Mouse (Mus musculus) heart, embryonic 10.5 days (tissue): ENCODE measurements around the gene Ppm1h. TPM values are rescaled to one million over a fixed set of nuclear protein-coding genes. Genes with fewer than 3 reads are reported as not detected.

ENCODE experiments used
- DNase-seq: peaks from one replicate; pipeline ENCODE4 v3.0.0-alpha.2; 2017; ENCODE audit warnings: low spot score
- H3K27ac ChIP-seq: fragments of 300-500 bp; sonication (generic); 2 replicates; pipeline ENCODE4 v1.5.1; 2016; ENCODE audit warnings: mild to moderate bottlenecking
- H3K27me3 ChIP-seq: fragments of 300-500 bp; sonication (generic); 2 replicates; pipeline ENCODE4 v1.6.1; 2016; ENCODE audit warnings: mild to moderate bottlenecking; ENCODE audit not compliant: poor library complexity, insufficient read depth, severe bottlenecking
- H3K36me3 ChIP-seq: fragments of 300-500 bp; sonication (generic); 2 replicates; pipeline ENCODE4 v1.6.1; 2016; ENCODE audit warnings: mild to moderate bottlenecking, moderate library complexity
- H3K4me1 ChIP-seq: fragments of 300-500 bp; sonication (generic); 2 replicates; pipeline ENCODE4 v1.6.1; 2016; ENCODE audit warnings: mild to moderate bottlenecking
- H3K4me3 ChIP-seq: fragments of 300-500 bp; sonication (generic); 2 replicates; pipeline ENCODE4 v1.5.1; 2016; ENCODE audit warnings: mild to moderate bottlenecking, moderate library complexity
- H3K9me3 ChIP-seq: fragments of 300-500 bp; sonication (generic); 2 replicates; pipeline ENCODE4 v1.6.1; 2016; ENCODE audit warnings: mild to moderate bottlenecking, moderate library complexity
- WGBS: fragments of 180-500 bp; shearing (Covaris S2); methylation state at CpG from one replicate; pipeline ENCODE4 v1.1.7; 2016; 5-methylcytosine and 5-hydroxymethylcytosine counted together
- polyA plus RNA-seq: library from polyadenylated mRNA; unstranded; fragments of >200 nt; fragmentation: Nextera tagmentation; extraction: Ambion mirVana; gene quantifications from 2 replicates; pipeline ENCODE4 v1.2.1, GENCODE M21; 2016

The Ppm1h gene
- polyA plus RNA-seq, 1 experiment from 2014 or later = 2.3 TPM

- Histone ChIP-seq H3K36me3 (no peaks in the 10 kb centered on the region), H3K27ac (peak overlapping the region; percentile 83), H3K9me3 (no peaks in the 10 kb centered on the region), H3K4me3 (no peak overlapping the region), H3K27me3 (no peaks in the 10 kb centered on the region), H3K4me1 (peaks cover 16% of the 10 kb centered on the region)
- 82% methylated on average over 3 of the region's 3 CpGs for WGBS
- DNase-seq = no peak
These were observed 192.4 kb downstream of the Ppm1h start for GRCm38 (mm10) chr10:122870848-122871494.

- H3K4me3 ChIP-seq = no peak overlapping the region
These were observed 194.2 kb downstream of the Ppm1h start for GRCm38 (mm10) chr10:122872720-122873119.

GRCm38 (mm10) chr10:122876964-122877363, 198.4 kb downstream of the Ppm1h start:
- no peaks in the 10 kb centered on the region for H3K27me3 ChIP-seq
- no peaks in the 10 kb centered on the region for H3K9me3 ChIP-seq
- H3K36me3 ChIP-seq = no peaks in the 10 kb centered on the region
- DNase-seq = no peak
- peaks cover 5% of the 10 kb centered on the region; the same call in 1 of the 2 replicates for H3K4me1 ChIP-seq
- no peak overlapping the region for H3K4me3 ChIP-seq
- H3K27ac ChIP-seq = no peak overlapping the region
- WGBS = 65% methylated on average over 4 of the region's 4 CpGs

More at GRCm38 (mm10) chr10:122872720-122873119, 194.2 kb downstream of the Ppm1h start:
- no peaks in the 10 kb centered on the region for H3K27me3 ChIP-seq
- H3K36me3 ChIP-seq = no peaks in the 10 kb centered on the region
- H3K27ac ChIP-seq = no peak overlapping the region
- H3K9me3 ChIP-seq = no peaks in the 10 kb centered on the region
- no peak for DNase-seq
- peaks cover 17% of the 10 kb centered on the region for H3K4me1 ChIP-seq
- 90% methylated on average over 8 of the region's 8 CpGs for WGBS

GRCm38 (mm10) chr10:122877436-122877835, 198.9 kb downstream of the Ppm1h start:
- Histone ChIP-seq H3K4me3 (no peak overlapping the region), H3K36me3 (no peaks in the 10 kb centered on the region), H3K27ac (no peak overlapping the region), H3K4me1 (peaks cover 5% of the 10 kb centered on the region; the same call in 1 of the 2 replicates), H3K27me3 (no peaks in the 10 kb centered on the region), H3K9me3 (no peaks in the 10 kb centered on the region)
- 80% methylated on average over 2 of the region's 2 CpGs for WGBS
- no peak for DNase-seq

GRCm38 (mm10) chr10:122881456-122881855, 202.9 kb downstream of the Ppm1h start:
- no peaks in the 10 kb centered on the region for H3K36me3 ChIP-seq
- H3K9me3 ChIP-seq = no peaks in the 10 kb centered on the region
- peaks cover 33% of the 10 kb centered on the region for H3K4me1 ChIP-seq
- H3K27ac ChIP-seq = no peak overlapping the region
- no peak overlapping the region for H3K4me3 ChIP-seq
- 88% methylated on average over 10 of the region's 10 CpGs for WGBS
- H3K27me3 ChIP-seq = no peaks in the 10 kb centered on the region
- no peak for DNase-seq

GRCm38 (mm10) chr10:122882614-122883013, 204.1 kb downstream of the Ppm1h start:
- Histone ChIP-seq H3K4me1 (peaks cover 42% of the 10 kb centered on the region), H3K27ac (no peak overlapping the region), H3K9me3 (no peaks in the 10 kb centered on the region), H3K36me3 (no peaks in the 10 kb centered on the region), H3K27me3 (no peaks in the 10 kb centered on the region), H3K4me3 (no peak overlapping the region)
- no peak for DNase-seq
- WGBS = 61% methylated on average over 4 of the region's 4 CpGs

- H3K27me3 ChIP-seq = no peaks in the 10 kb centered on the region
- H3K36me3 ChIP-seq = no peaks in the 10 kb centered on the region
- 37% methylated on average over 15 of the region's 15 CpGs for WGBS
- H3K4me3 ChIP-seq = no peak overlapping the region
- peaks cover 44% of the 10 kb centered on the region for H3K4me1 ChIP-seq
- peak overlapping the region; percentile 83 for H3K27ac ChIP-seq
- no peak for DNase-seq
- H3K9me3 ChIP-seq = no peaks in the 10 kb centered on the region
These were observed 205.5 kb downstream of the Ppm1h start for GRCm38 (mm10) chr10:122883823-122884743.

- Histone ChIP-seq H3K36me3 (no peaks in the 10 kb centered on the region), H3K9me3 (no peaks in the 10 kb centered on the region), H3K27me3 (no peaks in the 10 kb centered on the region), H3K4me3 (no peak overlapping the region), H3K27ac (no peak overlapping the region), H3K4me1 (peaks cover 48% of the 10 kb centered on the region)
- WGBS = 88% methylated on average over 5 of the region's 5 CpGs
- DNase-seq = no peak
These were observed 206.7 kb downstream of the Ppm1h start for GRCm38 (mm10) chr10:122885301-122885700.

- peak overlapping the region; percentile 76 for H3K27ac ChIP-seq
- H3K4me3 ChIP-seq = peak overlapping the region; percentile 38
- 14% methylated on average over 26 of the region's 26 CpGs for WGBS
- no peak for DNase-seq
- no peaks in the 10 kb centered on the region for H3K36me3 ChIP-seq
- no peaks in the 10 kb centered on the region for H3K27me3 ChIP-seq
- H3K4me1 ChIP-seq = peaks cover 57% of the 10 kb centered on the region
- no peaks in the 10 kb centered on the region for H3K9me3 ChIP-seq
These were observed 207.7 kb downstream of the Ppm1h start for GRCm38 (mm10) chr10:122886055-122886915.

GRCm38 (mm10) chr10:122886916-122887527, 208.5 kb downstream of the Ppm1h start:
- 70% methylated on average over 14 of the region's 14 CpGs for WGBS
- H3K4me1 ChIP-seq = peaks cover 57% of the 10 kb centered on the region

GRCm38 (mm10) chr10:122887528-122888183, 209.1 kb downstream of the Ppm1h start:
- Histone ChIP-seq H3K9me3 (no peaks in the 10 kb centered on the region), H3K36me3 (no peaks in the 10 kb centered on the region), H3K27me3 (no peaks in the 10 kb centered on the region), H3K27ac (peak overlapping the region; percentile 48), H3K4me3 (no peak overlapping the region), H3K4me1 (peaks cover 57% of the 10 kb centered on the region)
- DNase-seq = no peak
- 58% methylated on average over 10 of the region's 10 CpGs for WGBS

More at GRCm38 (mm10) chr10:122886916-122887527, 208.5 kb downstream of the Ppm1h start:
- Histone ChIP-seq H3K36me3 (no peaks in the 10 kb centered on the region), H3K27me3 (no peaks in the 10 kb centered on the region), H3K9me3 (no peaks in the 10 kb centered on the region), H3K27ac (peak overlapping the region; percentile 76), H3K4me3 (peak overlapping the region; percentile 38; the same call in 1 of the 2 replicates)
- DNase-seq = no peak
